Mouse (Mus musculus): ENCODE measurements around the gene Txlnb. TPM values are rescaled to one million over a fixed set of nuclear protein-coding genes. Genes with fewer than 3 reads are reported as not detected.

Gene Txlnb
- total RNA-seq, 2 experiments from 2014 or later = not detected

Other genes with a start within 250 kb of the Txlnb start
- gene Cited2, start 73.0 kb upstream of the Txlnb start, total RNA-seq (2015; ENCODE audit: low replicate concordance) = 55.1 and 55.2 TPM in 2 replicates
- gene Cited2, start 73.0 kb upstream of the Txlnb start, total RNA-seq (2017; ENCODE audit: low replicate concordance) = 14.9 and 27.0 TPM in 2 replicates
- 8.4 and 21.7 TPM in 2 replicates for gene Heca, start 151.8 kb downstream of the Txlnb start, total RNA-seq (2015; ENCODE audit: low replicate concordance)
- 19.4 and 21.9 TPM in 2 replicates for gene Heca, start 151.8 kb downstream of the Txlnb start, total RNA-seq (2017; ENCODE audit: low replicate concordance)
- gene Abracl, start 227.1 kb downstream of the Txlnb start, total RNA-seq (2015; ENCODE audit: low replicate concordance) = 51.4 and 73.2 TPM in 2 replicates
- gene Abracl, start 227.1 kb downstream of the Txlnb start, total RNA-seq (2017; ENCODE audit: low replicate concordance) = 48.9 and 55.5 TPM in 2 replicates

All from erythroblast, adult 5-6 weeks (primary cell).